Mouse (Mus musculus): ENCODE data around the gene 4933402N03Rik. TPM values are rescaled to one million over a fixed set of nuclear protein-coding genes. Genes with fewer than 3 reads are reported as not detected.

4933402N03Rik gene
- not detected in 2 replicates for polyA plus RNA-seq (2015; fragmentation: Nextera tagmentation; extraction: Ambion mirVana)

DNA sequence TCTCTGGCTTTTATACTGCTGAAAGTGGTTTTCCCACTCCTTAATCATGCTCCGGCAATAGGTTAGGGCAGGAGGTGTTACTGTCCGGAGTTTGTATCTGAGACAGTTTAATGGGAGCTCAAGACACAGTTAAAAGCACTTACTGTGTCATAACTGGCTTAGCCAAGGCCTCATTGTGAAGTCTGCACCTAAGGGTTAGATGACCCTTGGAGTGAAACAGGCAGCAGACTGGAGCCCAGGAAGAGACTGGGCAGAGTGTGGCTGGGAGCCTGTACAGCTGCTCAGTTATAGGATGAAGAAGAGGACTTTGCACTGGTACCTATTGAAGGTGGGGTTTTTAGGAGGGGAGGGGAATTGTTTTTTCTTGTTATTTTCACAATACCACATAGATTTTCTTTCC is at the start of gene 4933402N03Rik:
Gene 4933402N03Rik (minus strand): TSS at position 101 of the 400 bp plus-strand sequence.
- Histone ChIP-seq H3K27ac (replicated peaks) (no peak within 1 kb of the TSS), H3K4me2 (replicated peaks) (no peak within 1 kb of the TSS), H3K36me3 (no peaks in the 10 kb centered on the region), H3K4me1 (no peaks in the 10 kb centered on the region), H3K27me3 (no peaks in the 10 kb centered on the region), H3K9ac (no peak within 1 kb of the TSS), H3K9me3 (replicated peaks) (no peaks in the 10 kb centered on the region), H3K4me3 (replicated peaks) (no peak within 1 kb of the TSS)
- ATAC-seq (ENCODE audit: insufficient number of reproducible peaks, low FRiP score, low TSS enrichment, low read depth), result no peak
- WGBS, result 78% methylated on average over 2 of the region's 2 CpGs

DNA sequence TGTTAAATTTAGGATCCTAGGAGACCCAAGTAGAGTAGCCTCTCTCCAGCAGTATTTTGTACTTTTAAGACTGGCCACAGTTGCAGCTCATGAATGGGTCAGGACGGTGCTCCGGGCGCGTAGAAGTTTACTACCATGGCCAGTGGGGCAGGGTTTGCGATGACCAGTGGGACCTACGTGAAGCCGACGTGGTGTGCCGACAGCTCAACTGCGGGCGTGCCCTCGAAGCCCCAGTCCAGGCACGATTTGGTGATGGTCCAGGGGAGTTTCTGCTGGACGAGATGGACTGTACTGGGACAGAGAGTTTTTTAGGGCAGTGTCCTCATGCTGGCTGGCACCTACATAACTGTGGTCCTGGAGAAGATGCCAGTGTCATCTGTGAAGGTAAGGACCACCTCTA is 41.9 kb upstream of the 4933402N03Rik start:
- Histone ChIP-seq H3K4me3 (replicated peaks) (no peak overlapping the region), H3K9ac (no peak overlapping the region), H3K4me2 (replicated peaks) (no peak overlapping the region), H3K9me3 (replicated peaks) (no peaks in the 10 kb centered on the region), H3K4me1 (no peaks in the 10 kb centered on the region), H3K27me3 (no peaks in the 10 kb centered on the region), H3K36me3 (no peaks in the 10 kb centered on the region), H3K27ac (replicated peaks) (no peak overlapping the region)
- whole genome bisulfite sequencing, result 96% methylated on average over 14 of the region's 14 CpGs
- ATAC-seq (ENCODE audit: insufficient number of reproducible peaks, low FRiP score, low TSS enrichment, low read depth), result no peak

DNA sequence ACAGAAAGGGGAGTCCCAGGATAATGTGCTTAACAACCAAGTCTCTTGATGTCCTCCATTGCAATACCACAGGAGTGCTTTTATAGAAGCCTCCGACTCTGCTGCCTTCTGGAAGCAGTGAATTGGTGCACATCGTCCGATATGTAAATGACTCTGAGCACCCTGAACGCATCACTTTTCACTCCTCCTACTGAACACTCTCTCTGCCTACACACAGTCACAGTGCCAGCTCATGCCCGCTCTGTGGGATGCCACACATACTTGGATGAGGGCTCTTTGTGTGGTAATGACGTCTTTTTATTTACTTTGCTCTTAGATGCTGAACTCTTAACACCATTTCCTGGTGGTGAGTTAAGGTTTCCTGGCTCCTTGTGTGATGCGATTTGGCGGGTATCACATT is 40.9 kb upstream of the 4933402N03Rik start:
- ATAC-seq (ENCODE audit: insufficient number of reproducible peaks, low FRiP score, low TSS enrichment, low read depth), result no peak
- WGBS, result 74% methylated on average over 8 of the region's 8 CpGs

DNA sequence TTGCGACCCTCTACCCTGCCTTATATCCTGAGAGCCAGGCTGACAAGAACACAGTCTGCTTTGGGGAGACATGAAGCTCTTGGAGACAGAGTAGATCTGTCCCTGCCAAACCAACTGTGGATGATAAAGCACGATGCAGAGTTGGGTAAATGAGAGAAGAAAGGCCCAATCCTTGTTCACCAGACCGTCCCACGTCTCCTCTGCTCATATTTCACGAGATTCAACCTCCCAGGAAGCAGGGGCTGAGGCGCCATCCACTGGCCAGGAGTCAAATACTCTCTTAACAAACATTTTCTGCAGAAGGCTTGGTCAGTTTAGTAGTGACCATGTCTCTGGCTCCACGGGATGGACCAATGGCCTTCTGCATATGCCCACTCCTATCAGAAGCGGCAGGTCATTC is 38.2 kb upstream of the 4933402N03Rik start:
- H3K4me1 ChIP-seq, result no peaks in the 10 kb centered on the region
- H3K27ac ChIP-seq (replicated peaks), result no peak overlapping the region
- 58% methylated on average over 8 of the region's 8 CpGs for WGBS
- H3K9ac ChIP-seq, result no peak overlapping the region
- H3K4me3 ChIP-seq (replicated peaks), result no peak overlapping the region
- no peak overlapping the region for H3K4me2 ChIP-seq (replicated peaks)
- H3K9me3 ChIP-seq (replicated peaks), result no peaks in the 10 kb centered on the region
- no peaks in the 10 kb centered on the region for H3K27me3 ChIP-seq
- ATAC-seq (ENCODE audit: insufficient number of reproducible peaks, low FRiP score, low TSS enrichment, low read depth), result no peak
- H3K36me3 ChIP-seq, result no peaks in the 10 kb centered on the region

More for the DNA sequence above, 40.9 kb upstream of the 4933402N03Rik start:
- Histone ChIP-seq H3K36me3 (no peaks in the 10 kb centered on the region), H3K27me3 (no peaks in the 10 kb centered on the region), H3K9me3 (replicated peaks) (no peaks in the 10 kb centered on the region), H3K4me1 (no peaks in the 10 kb centered on the region), H3K4me2 (replicated peaks) (no peak overlapping the region), H3K4me3 (replicated peaks) (no peak overlapping the region), H3K9ac (no peak overlapping the region), H3K27ac (replicated peaks) (no peak overlapping the region)

DNA sequence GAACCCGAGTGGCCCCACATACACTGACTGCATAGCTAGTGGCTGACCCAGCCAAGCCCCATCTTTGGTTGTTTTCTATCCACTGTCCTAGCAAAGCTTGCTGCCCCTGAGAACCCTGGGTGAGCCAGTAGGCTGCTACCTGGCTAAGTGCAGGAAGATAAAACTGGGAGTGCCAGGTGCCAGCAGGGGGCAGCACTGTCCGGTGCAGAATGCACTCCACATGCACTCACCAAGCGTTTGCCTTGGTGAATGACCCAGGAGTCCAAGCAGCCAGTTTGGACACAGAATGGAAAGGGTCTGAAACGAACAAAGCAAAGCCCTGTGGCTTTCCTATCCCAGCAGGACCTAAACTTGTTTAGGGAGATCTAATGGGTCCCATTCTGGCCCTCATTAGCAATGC is 36.6 kb upstream of the 4933402N03Rik start:
- Histone ChIP-seq H3K4me3 (replicated peaks) (no peak overlapping the region), H3K9ac (no peak overlapping the region), H3K27me3 (no peaks in the 10 kb centered on the region), H3K9me3 (replicated peaks) (no peaks in the 10 kb centered on the region), H3K27ac (replicated peaks) (no peak overlapping the region), H3K4me2 (replicated peaks) (no peak overlapping the region), H3K36me3 (no peaks in the 10 kb centered on the region), H3K4me1 (no peaks in the 10 kb centered on the region)
- no peak for ATAC-seq (ENCODE audit: insufficient number of reproducible peaks, low FRiP score, low TSS enrichment, low read depth)
- WGBS, result 39% methylated on average over 4 of the region's 4 CpGs

DNA sequence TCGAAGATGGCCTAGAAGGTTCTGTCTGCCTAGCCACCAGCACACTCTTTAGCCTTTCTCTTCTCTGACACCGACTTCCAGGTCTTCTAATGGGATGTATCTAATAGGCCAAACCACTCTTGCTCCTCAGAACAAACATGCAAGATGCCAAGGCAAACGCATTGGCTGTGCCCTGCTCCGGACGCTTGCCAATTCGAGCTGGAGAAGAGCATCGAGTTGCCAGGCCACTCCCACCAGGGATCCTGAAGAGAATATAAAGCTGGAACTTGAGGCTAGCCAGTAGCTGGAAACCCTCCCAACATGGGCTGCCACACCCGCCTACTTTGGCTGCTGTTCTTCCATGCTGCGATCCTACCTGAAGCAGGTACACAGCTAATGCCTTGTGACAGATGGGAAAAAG is 28.0 kb upstream of the 4933402N03Rik start, which contains the start of gene 5430419D17Rik:
Gene 5430419D17Rik (plus strand): TSS at position 282 of the 400 bp plus-strand sequence.
- no peak for ATAC-seq (ENCODE audit: insufficient number of reproducible peaks, low FRiP score, low TSS enrichment, low read depth)
- Histone ChIP-seq H3K4me1 (no peaks in the 10 kb centered on the region), H3K9ac (no peak within 1 kb of the TSS), H3K36me3 (no peaks in the 10 kb centered on the region), H3K4me2 (replicated peaks) (no peak within 1 kb of the TSS), H3K9me3 (replicated peaks) (no peaks in the 10 kb centered on the region), H3K27me3 (no peaks in the 10 kb centered on the region), H3K27ac (replicated peaks) (no peak within 1 kb of the TSS), H3K4me3 (replicated peaks) (no peak within 1 kb of the TSS)
- 80% methylated on average over 9 of the region's 9 CpGs for WGBS

DNA sequence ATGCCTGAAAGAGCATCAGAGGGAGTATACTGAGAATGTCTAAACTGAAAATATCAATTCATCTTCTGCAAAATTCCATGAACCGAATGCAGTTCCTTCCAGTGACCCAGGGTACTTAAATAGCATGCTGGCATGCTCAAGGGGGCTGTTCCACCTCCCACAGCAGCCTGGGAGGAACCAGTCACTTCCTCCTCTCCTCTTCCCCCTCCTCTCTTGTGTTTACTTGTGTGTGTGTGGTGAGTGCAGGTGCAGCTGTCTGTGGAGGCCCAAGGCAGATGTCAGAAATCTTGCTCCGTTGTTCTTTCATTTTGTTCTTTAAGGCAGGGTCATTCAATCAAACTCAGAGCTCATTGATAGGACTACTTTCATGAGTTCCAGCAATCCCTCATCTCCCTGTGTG is 23.0 kb upstream of the 4933402N03Rik start:
- WGBS, result 46% methylated on average over 2 of the region's 2 CpGs
- no peaks in the 10 kb centered on the region for H3K27me3 ChIP-seq
- H3K4me2 ChIP-seq (replicated peaks), result no peak overlapping the region
- no peak for ATAC-seq (ENCODE audit: insufficient number of reproducible peaks, low FRiP score, low TSS enrichment, low read depth)
- no peaks in the 10 kb centered on the region for H3K9me3 ChIP-seq (replicated peaks)
- H3K27ac ChIP-seq (replicated peaks), result no peak overlapping the region
- H3K4me1 ChIP-seq, result no peaks in the 10 kb centered on the region
- H3K36me3 ChIP-seq, result no peaks in the 10 kb centered on the region
- H3K9ac ChIP-seq, result no peak overlapping the region
- no peak overlapping the region for H3K4me3 ChIP-seq (replicated peaks)

DNA sequence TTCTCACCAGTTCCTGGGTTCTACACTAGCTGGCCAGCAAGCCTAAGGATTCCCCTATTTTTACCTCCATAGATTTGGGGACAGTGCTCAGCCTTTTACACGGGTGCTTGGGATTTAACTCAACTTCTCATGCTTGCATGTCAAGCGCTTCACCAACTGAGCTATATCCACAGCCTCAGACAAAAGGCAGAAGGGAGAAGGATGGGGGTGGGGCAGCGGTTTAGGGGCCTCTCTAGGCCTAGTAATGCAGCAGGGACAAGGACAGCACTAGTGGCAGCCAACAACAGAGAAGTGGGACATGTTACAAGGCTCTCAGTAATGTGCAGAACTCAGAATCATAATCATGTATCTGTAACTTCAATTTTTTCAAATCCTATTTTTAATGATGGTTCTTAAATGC is 21.7 kb upstream of the 4933402N03Rik start:
- ATAC-seq (ENCODE audit: insufficient number of reproducible peaks, low FRiP score, low TSS enrichment, low read depth), result no peak
- H3K9ac ChIP-seq, result no peak overlapping the region
- H3K4me3 ChIP-seq (replicated peaks), result no peak overlapping the region
- H3K4me2 ChIP-seq (replicated peaks), result no peak overlapping the region
- no peak overlapping the region for H3K27ac ChIP-seq (replicated peaks)
- no peaks in the 10 kb centered on the region for H3K9me3 ChIP-seq (replicated peaks)
- no peaks in the 10 kb centered on the region for H3K4me1 ChIP-seq
- 75% methylated on average over 3 of the region's 3 CpGs for WGBS
- H3K27me3 ChIP-seq, result no peaks in the 10 kb centered on the region
- H3K36me3 ChIP-seq, result no peaks in the 10 kb centered on the region

DNA sequence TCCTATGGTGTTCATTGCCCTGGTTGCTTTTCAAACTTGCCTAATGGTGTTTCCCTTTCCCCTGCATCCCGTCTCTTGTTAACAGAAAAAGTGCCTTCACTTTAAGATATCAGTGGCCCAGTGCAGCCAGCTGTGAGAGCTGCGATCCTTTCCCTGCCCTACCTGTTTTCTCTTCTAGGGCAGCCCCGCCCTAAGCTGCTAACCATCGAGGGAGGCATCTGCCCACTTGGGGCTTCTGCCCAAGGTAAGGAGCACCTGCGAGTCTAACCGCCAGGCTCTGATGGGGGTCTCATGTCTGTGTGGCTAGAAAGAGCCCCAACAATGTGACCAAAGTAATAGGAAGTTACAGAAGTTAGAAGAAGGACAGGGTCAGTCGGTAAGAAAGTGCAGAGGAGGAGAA is 16.1 kb upstream of the 4933402N03Rik start:
- Histone ChIP-seq H3K27ac (replicated peaks) (no peak overlapping the region), H3K4me3 (replicated peaks) (no peak overlapping the region), H3K4me2 (replicated peaks) (no peak overlapping the region), H3K4me1 (no peaks in the 10 kb centered on the region), H3K36me3 (no peaks in the 10 kb centered on the region), H3K9ac (no peak overlapping the region), H3K27me3 (no peaks in the 10 kb centered on the region), H3K9me3 (replicated peaks) (no peaks in the 10 kb centered on the region)
- ATAC-seq (ENCODE audit: insufficient number of reproducible peaks, low FRiP score, low TSS enrichment, low read depth), result no peak
- WGBS, result 58% methylated on average over 7 of the region's 7 CpGs

DNA sequence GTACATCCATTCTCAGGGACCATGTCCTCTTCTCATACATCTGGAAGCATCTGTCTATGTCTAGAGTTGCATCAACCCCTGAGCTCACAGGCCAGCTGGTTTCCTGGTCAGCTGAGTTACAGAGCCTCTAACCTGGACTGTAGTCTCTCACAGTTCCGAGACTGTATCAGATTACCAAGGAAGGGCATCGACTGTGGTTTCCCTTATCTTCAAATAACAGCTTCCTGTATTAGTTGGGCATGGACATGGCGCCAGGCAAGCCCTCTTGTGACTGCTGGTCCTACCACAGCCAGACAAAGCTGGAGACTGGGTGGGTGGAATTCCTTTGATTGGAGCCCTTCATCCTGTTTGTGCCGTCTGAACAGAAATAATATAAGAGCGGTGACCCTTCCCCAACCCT is 6.9 kb upstream of the 4933402N03Rik start:
- no peaks in the 10 kb centered on the region for H3K9me3 ChIP-seq (replicated peaks)
- no peak for ATAC-seq (ENCODE audit: insufficient number of reproducible peaks, low FRiP score, low TSS enrichment, low read depth)
- WGBS, result 75% methylated on average over 5 of the region's 5 CpGs
- no peaks in the 10 kb centered on the region for H3K4me1 ChIP-seq
- H3K4me2 ChIP-seq (replicated peaks), result no peak overlapping the region
- H3K4me3 ChIP-seq (replicated peaks), result no peak overlapping the region
- no peaks in the 10 kb centered on the region for H3K36me3 ChIP-seq
- H3K9ac ChIP-seq, result no peak overlapping the region
- no peak overlapping the region for H3K27ac ChIP-seq (replicated peaks)
- H3K27me3 ChIP-seq, result no peaks in the 10 kb centered on the region

DNA sequence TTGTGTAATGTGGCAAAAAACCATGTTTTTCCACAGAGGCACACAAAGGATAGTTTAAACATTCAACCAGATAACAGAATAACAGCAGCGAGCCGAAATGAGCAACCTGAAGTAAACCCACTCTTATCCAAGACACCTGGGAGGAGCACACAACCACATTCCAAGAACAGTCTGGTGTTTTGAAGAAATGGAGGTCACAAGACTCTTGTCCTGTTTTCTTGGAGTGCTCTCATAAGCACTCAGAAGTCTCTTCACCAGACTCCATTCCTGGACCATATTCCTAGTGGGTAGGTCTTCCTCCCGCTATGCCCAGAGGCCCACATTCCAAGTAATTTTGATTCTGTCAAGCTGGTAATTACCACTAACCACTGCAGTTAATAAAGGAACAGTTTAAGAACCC is 4.1 kb upstream of the 4933402N03Rik start:
- Histone ChIP-seq H3K27me3 (no peaks in the 10 kb centered on the region), H3K9me3 (replicated peaks) (no peaks in the 10 kb centered on the region), H3K4me3 (replicated peaks) (no peak overlapping the region), H3K9ac (no peak overlapping the region), H3K36me3 (no peaks in the 10 kb centered on the region), H3K4me2 (replicated peaks) (no peak overlapping the region), H3K27ac (replicated peaks) (no peak overlapping the region), H3K4me1 (no peaks in the 10 kb centered on the region)
- no peak for ATAC-seq (ENCODE audit: insufficient number of reproducible peaks, low FRiP score, low TSS enrichment, low read depth)
- WGBS, result 79% methylated on average over 3 of the region's 3 CpGs

DNA sequence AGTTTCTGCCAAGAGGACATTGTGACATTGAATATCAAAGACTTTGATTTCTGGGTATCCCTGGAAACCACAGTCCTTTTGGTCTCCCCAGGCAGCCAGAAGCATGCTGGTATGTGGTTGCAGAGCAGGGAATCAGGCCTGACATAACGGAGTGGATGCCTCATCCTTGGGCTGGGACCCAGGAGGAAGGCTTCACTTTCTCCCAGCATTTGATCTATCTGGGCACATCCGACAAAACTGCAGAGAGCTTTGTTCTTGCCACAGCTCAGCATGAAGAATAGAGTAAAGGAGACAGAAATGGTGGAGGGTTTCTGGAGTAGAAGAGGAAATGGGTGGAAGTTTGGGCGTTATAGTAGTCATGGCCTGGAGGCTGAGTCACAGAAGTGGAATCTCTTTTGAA is 12.9 kb downstream of the 4933402N03Rik start:
- no peak overlapping the region for H3K4me3 ChIP-seq (replicated peaks)
- WGBS, result 64% methylated on average over 3 of the region's 3 CpGs

More for the DNA sequence above, 12.9 kb downstream of the 4933402N03Rik start:
- Histone ChIP-seq H3K36me3 (no peaks in the 10 kb centered on the region), H3K9ac (no peak overlapping the region), H3K4me2 (replicated peaks) (no peak overlapping the region), H3K27ac (replicated peaks) (no peak overlapping the region), H3K4me1 (no peaks in the 10 kb centered on the region), H3K9me3 (replicated peaks) (no peaks in the 10 kb centered on the region), H3K27me3 (no peaks in the 10 kb centered on the region)
- ATAC-seq (ENCODE audit: insufficient number of reproducible peaks, low FRiP score, low TSS enrichment, low read depth), result no peak
